Mouse (Mus musculus) forebrain, embryonic 11.5 days (tissue): Measurements from ENCODE around the gene Apoc2. TPM values are rescaled to one million over a fixed set of nuclear protein-coding genes. Genes with fewer than 3 reads are reported as not detected.
A peak's percentile ranks its signal among the peaks of the same experiment; 100 is the strongest.

ENCODE experiments used
- ATAC-seq: fragments of 200-750 bp; cut with Nextera tagmentation; replicated peaks from 2 replicates; pipeline ENCODE4 v1.8.0; 2017; ENCODE audit warnings: moderate TSS enrichment; ENCODE audit not compliant: low FRiP score
- DNase-seq: peaks from one replicate; pipeline ENCODE4 v3.0.0-alpha.2; 2017; ENCODE audit warnings: low spot score
- H3K27ac ChIP-seq: fragments of 300-500 bp; sonication (generic); 2 replicates; pipeline ENCODE4 v1.5.1; 2014; ENCODE audit warnings: low read depth, low read length
- H3K27me3 ChIP-seq: fragments of 300-500 bp; sonication (generic); 2 replicates; pipeline ENCODE4 v1.6.1; 2014; ENCODE audit warnings: mild to moderate bottlenecking, low read length, mixed read lengths; ENCODE audit not compliant: control insufficient read depth, insufficient read depth
- H3K36me3 ChIP-seq: fragments of 300-500 bp; sonication (generic); 2 replicates; pipeline ENCODE4 v1.6.1; 2014; ENCODE audit warnings: mild to moderate bottlenecking, low read length, moderate library complexity, mixed read lengths; ENCODE audit not compliant: control insufficient read depth, insufficient read depth
- H3K4me1 ChIP-seq: fragments of 300-500 bp; sonication (generic); replicated peaks from 2 replicates; pipeline ENCODE4 v1.6.1; 2014; ENCODE audit warnings: low read length, mixed read lengths; ENCODE audit not compliant: control insufficient read depth, insufficient read depth
- H3K4me2 ChIP-seq: fragments of 300-500 bp; sonication (generic); 2 replicates; pipeline ENCODE4 v1.6.1; 2014; ENCODE audit warnings: low read depth, mild to moderate bottlenecking, low read length, moderate library complexity, mixed read lengths; ENCODE audit not compliant: severe bottlenecking
- H3K4me3 ChIP-seq: fragments of 300-500 bp; sonication (generic); 2 replicates; pipeline ENCODE4 v1.5.1; 2014; ENCODE audit warnings: low read depth, low read length
- H3K9ac ChIP-seq: fragments of 300-500 bp; sonication (generic); 2 replicates; pipeline ENCODE4 v1.6.1; 2014; ENCODE audit warnings: low read length
- H3K9me3 ChIP-seq: fragments of 300-500 bp; sonication (generic); 2 replicates; pipeline ENCODE4 v1.6.1; 2016; ENCODE audit warnings: low read length, mixed read lengths; ENCODE audit not compliant: control insufficient read depth
- WGBS: fragments of 180-500 bp; shearing (Covaris S2); extraction: QIAGEN DNeasy Blood & Tissue Kit; methylation state at CpG from one replicate; pipeline ENCODE4 v1.1.7; 2014; 5-methylcytosine and 5-hydroxymethylcytosine counted together
- polyA plus RNA-seq: library from polyadenylated mRNA; unstranded; fragments of >200 nt; fragmentation: Nextera tagmentation; extraction: Ambion mirVana; gene quantifications from 2 replicates; pipeline ENCODE4 v1.2.1, GENCODE M21; 2014

The Apoc2 gene
- polyA plus RNA-seq, result not detected in 2 replicates

DNA sequence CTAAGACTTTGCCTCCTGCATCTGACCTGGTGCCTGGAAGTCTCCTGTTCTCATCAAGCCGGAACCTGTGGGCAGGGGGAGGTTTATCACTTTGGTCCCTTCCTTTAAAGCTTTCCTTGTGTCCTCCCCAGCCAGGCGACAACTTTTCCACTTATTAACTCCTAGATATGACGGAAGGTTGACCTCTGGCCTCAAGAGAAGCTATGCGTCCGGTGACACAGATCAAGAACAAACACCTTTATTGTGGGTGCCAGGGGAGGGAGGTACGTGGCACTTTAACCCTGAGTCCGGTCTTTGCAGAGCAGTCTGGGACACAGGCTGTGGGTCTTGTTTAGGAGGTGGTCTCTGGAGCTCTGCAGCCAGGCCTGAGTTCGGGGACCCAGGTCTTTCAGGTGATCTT, at the start of gene Apoc2:
Gene Apoc2, minus strand, starts transcription at position 70 of the 400 bp plus-strand sequence.
- no peak within 1 kb of the TSS for H3K4me2 ChIP-seq
- ATAC-seq (no peak), DNase-seq (no peak)
- no peak within 1 kb of the TSS for H3K27ac ChIP-seq
- 77% methylated on average over 8 of the region's 8 CpGs for WGBS
- no peak within 1 kb of the TSS for H3K9ac ChIP-seq
- H3K4me3 ChIP-seq, result no peak within 1 kb of the TSS
- no peaks in the 10 kb centered on the region for H3K36me3 ChIP-seq
- H3K27me3 ChIP-seq, result no peaks in the 10 kb centered on the region
- no peaks in the 10 kb centered on the region for H3K9me3 ChIP-seq
- H3K4me1 ChIP-seq, result no peaks in the 10 kb centered on the region

DNA sequence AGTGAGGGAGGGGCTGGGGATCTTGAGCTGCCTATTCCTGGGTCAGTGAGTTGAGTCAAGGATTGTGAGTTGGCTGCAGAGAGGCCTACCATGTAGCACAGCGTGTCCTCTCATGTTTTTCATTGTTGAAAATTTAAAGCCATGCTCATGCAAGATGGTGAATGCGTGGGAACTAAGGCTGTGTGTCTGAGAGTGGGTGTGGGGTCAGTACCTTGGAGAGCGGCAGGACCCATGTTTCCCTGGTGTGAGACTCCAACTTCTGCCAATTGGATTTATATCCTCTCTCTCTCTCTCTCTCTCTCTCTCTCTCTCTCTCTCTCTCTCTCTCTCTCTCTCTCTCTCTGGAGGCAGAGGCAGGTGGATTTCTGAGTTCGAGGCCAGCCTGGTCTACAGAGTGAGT, 48.8 kb upstream of the Apoc2 start:
- H3K36me3 ChIP-seq, result peaks cover 4% of the 10 kb centered on the region
- H3K9me3 ChIP-seq, result peaks cover under 1% of the 10 kb centered on the region; the same call in 1 of the 2 replicates
- 96% methylated on average over 4 of the region's 4 CpGs for WGBS

DNA sequence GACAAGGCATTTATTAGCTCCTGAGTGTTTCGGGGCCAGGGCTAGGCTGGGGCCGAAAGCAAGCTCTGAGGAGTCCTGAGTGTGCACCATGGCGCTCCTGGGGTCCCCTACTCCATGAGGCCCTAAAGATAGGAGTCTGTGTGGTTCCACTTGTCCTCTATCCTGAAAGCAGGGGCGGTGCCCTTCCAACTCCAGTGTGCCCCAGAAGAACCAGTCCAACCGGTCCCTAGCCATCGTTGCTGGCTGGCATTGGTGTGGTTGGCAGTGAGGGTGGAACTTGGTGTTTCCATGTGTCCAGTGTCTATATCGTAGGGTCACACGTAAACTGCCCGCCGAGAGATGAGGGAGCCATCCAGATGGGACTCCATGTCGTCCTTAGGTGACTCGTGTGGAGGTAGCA, 46.4 kb upstream of the Apoc2 start:
- H3K9ac ChIP-seq, result no peak overlapping the region
- H3K4me1 ChIP-seq, result no peaks in the 10 kb centered on the region
- no peak for DNase-seq
- no peaks in the 10 kb centered on the region for H3K27me3 ChIP-seq
- peaks cover 2% of the 10 kb centered on the region for H3K36me3 ChIP-seq
- no peak for ATAC-seq
- peaks cover 7% of the 10 kb centered on the region; the same call in 1 of the 2 replicates for H3K9me3 ChIP-seq
- no peak overlapping the region for H3K4me2 ChIP-seq
- 94% methylated on average over 12 of the region's 12 CpGs for WGBS
- H3K27ac ChIP-seq, result no peak overlapping the region
- H3K4me3 ChIP-seq, result no peak overlapping the region

More for the DNA sequence above, 48.8 kb upstream of the Apoc2 start:
- Histone ChIP-seq H3K9ac (no peak overlapping the region), H3K4me3 (no peak overlapping the region), H3K27ac (no peak overlapping the region), H3K4me1 (no peaks in the 10 kb centered on the region), H3K4me2 (no peak overlapping the region), H3K27me3 (no peaks in the 10 kb centered on the region)
- ATAC-seq, result no peak
- DNase-seq, result no peak

DNA sequence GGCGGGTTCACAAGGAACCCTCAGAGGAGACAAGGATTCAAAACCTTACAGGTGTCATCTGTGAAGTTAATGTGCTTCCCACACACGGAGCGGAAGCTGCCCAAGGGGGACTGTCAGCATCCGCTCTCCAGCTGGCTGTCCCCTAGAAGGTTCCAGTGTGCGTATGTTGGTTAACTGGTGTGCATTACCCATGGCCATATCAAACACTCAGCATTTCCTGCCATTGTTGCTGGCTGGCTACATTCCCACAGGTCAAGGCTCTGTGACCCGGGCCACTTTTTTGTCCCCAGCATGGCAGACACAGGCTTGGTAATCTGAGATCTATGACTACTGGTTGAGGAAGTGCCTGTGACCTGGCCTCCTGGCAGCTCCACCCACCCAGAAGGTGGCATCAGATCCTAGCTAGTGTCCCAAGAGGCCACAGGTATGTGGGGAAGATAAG, 45.0 kb upstream of the Apoc2 start:
- Histone ChIP-seq H3K4me3 (no peak overlapping the region), H3K9me3 (peaks cover 7% of the 10 kb centered on the region; the same call in 1 of the 2 replicates), H3K4me1 (no peaks in the 10 kb centered on the region), H3K27ac (no peak overlapping the region), H3K4me2 (no peak overlapping the region), H3K9ac (no peak overlapping the region), H3K36me3 (peaks cover 2% of the 10 kb centered on the region; the same call in 1 of the 2 replicates), H3K27me3 (no peaks in the 10 kb centered on the region)
- WGBS, result 89% methylated on average over 6 of the region's 6 CpGs
- ATAC-seq (no peak), DNase-seq (no peak)

DNA sequence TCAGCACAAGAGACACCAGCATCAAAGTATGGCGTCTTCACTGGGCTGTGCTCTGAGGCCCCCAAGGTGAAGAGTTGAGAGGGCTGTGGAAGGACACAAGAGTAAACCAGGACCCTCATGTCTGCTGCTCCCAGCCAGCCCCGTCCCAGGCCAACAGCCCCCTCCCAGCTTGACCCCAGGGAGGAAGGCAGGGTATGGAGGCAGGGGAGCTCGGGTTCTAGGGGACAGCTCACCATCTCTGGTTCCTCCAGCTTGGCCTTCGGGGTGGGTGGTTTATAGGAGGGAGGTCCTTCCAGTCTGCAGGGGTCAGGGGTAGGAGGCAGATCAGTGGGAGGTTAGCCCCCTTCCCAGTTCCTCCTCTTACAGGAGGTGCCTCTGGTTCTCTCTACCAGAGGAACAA, 41.5 kb upstream of the Apoc2 start:
- H3K4me1 ChIP-seq, result no peaks in the 10 kb centered on the region; the same call in 1 of the 2 replicates
- 82% methylated on average over 4 of the region's 4 CpGs for WGBS
- DNase-seq, result no peak
- H3K27me3 ChIP-seq, result no peaks in the 10 kb centered on the region
- H3K27ac ChIP-seq, result no peak overlapping the region
- no peak for ATAC-seq
- H3K36me3 ChIP-seq, result peaks cover 2% of the 10 kb centered on the region; the same call in 1 of the 2 replicates
- H3K4me2 ChIP-seq, result no peak overlapping the region
- peaks cover 7% of the 10 kb centered on the region; the same call in 1 of the 2 replicates for H3K9me3 ChIP-seq
- no peak overlapping the region for H3K4me3 ChIP-seq
- H3K9ac ChIP-seq, result no peak overlapping the region

DNA sequence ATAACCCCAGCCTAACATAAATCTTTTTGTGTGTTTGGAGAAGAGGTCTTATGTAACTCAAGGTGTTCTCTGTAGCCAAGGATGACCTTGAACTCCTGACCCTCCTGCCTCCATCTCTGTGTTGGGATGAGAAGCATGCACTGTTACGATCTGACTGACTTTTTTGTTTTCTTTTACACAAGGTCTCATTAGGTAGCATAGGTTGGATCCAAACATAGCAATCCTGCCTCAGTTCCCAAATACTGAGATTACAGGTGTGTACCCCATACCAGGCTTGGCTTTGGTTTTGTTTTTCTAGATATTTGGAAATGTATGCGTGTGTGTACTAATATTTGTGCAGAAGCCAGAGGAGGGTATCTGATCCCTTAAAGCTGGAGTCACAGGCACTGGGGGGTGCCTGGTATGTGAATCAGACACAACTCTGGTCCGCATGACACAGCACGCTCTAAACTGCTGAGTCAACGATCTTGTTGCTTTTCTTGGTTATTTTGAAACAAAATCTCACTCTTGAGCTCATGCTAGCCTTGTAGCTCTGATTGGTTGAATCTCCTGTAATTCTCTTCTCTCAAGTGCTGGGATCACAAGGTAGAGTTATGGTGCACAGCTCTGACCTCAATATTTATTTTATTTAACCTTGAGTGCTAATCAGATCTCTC, 40.7 kb upstream of the Apoc2 start:
- ATAC-seq, result no peak
- no peak for DNase-seq
- Histone ChIP-seq H3K9me3 (peaks cover 7% of the 10 kb centered on the region; the same call in 1 of the 2 replicates), H3K4me1 (peaks cover 4% of the 10 kb centered on the region), H3K27me3 (no peaks in the 10 kb centered on the region), H3K4me2 (no peak overlapping the region), H3K4me3 (no peak overlapping the region), H3K36me3 (peaks cover 2% of the 10 kb centered on the region; the same call in 1 of the 2 replicates), H3K27ac (no peak overlapping the region), H3K9ac (no peak overlapping the region)
- 93% methylated on average over 5 of the region's 5 CpGs for WGBS

DNA sequence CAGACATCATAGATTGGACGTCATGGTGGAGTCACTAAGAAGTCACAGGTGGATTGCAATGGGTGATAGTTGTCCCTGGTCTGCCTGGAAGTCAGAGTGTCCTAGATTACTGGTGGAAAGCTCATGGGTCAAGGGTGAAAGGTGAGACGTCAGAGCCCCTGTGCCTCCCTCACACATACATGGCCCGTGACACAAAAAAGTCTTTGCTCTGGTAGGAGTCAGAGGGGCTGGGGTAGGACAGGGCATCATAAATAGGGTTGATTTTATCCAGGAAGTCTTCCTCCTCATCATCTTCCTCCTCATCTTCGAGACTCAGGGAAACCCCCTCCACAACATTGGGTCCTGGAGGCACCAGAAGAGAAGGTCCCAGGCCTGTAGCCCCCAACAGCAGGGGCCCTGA, 39.6 kb upstream of the Apoc2 start:
- DNase-seq, result no peak
- ATAC-seq, result no peak
- peaks cover 4% of the 10 kb centered on the region for H3K4me1 ChIP-seq

DNA sequence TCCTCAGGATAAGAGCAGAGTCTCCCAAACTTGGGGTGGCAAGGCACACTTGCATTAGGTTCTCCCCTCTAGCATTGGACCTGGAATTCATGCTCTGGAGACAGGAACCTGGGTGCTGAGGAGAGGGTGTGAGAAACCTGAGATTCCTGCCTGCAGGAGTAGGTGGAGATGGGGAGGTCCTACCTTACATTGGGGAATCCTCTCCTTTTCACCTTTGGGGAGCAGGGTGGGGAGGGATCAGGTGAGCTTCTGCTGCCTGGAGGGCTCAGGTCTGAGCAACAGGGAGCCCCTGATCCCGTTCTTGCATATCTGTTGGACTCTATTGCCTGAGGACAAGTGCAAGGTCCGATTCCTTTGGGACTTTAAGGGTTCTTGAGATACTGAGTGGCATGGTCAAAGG, 39.1 kb upstream of the Apoc2 start:
- H3K4me3 ChIP-seq, result no peak overlapping the region
- DNase-seq, result no peak
- peak overlapping the region; percentile 50; the same call in 1 of the 2 replicates for H3K4me2 ChIP-seq
- no peaks in the 10 kb centered on the region; the same call in 1 of the 2 replicates for H3K36me3 ChIP-seq
- WGBS, result 75% methylated on average over 2 of the region's 2 CpGs
- no peak overlapping the region for H3K27ac ChIP-seq
- no peaks in the 10 kb centered on the region for H3K27me3 ChIP-seq
- H3K9me3 ChIP-seq, result peaks cover 7% of the 10 kb centered on the region; the same call in 1 of the 2 replicates
- no peak for ATAC-seq
- peaks cover 4% of the 10 kb centered on the region for H3K4me1 ChIP-seq
- H3K9ac ChIP-seq, result no peak overlapping the region

More for the DNA sequence above, 39.6 kb upstream of the Apoc2 start:
- H3K9ac ChIP-seq, result no peak overlapping the region
- H3K4me3 ChIP-seq, result no peak overlapping the region
- 87% methylated on average over 4 of the region's 4 CpGs for WGBS
- no peaks in the 10 kb centered on the region for H3K27me3 ChIP-seq
- H3K36me3 ChIP-seq, result no peaks in the 10 kb centered on the region; the same call in 1 of the 2 replicates
- no peak overlapping the region for H3K27ac ChIP-seq
- no peak overlapping the region for H3K4me2 ChIP-seq
- peaks cover 7% of the 10 kb centered on the region; the same call in 1 of the 2 replicates for H3K9me3 ChIP-seq
